8 mouse cellular contexts compared by ENCODE assay signal in genomic region chr4:3230908-3231684, GRCm38 (mm10). TPM values are rescaled to one million over a fixed set of nuclear protein-coding genes. Genes with fewer than 3 reads are reported as not detected.
DNase-seq lines count a peak whose midpoint lies in the region; ATAC-seq and TF ChIP-seq lines count a peak whose summit lies in the region.

No protein-coding gene starts in this region.

- DNase-seq in ZHBTc4 (ENCODE audit: low read depth, low spot score): peak; percentile 45
- peak; percentile 61 for DNase-seq in lung, postnatal 14 days
- DNase-seq in cerebellum, adult 2 months: no peak
- no peak for DNase-seq in frontal cortex, adult 2 months (ENCODE audit: extremely low spot score in 1 of 2, low spot score in 1 of 2)

- no peak for ATAC-seq in embryonic facial prominence, embryonic 15.5 days (ENCODE audit: insufficient number of reproducible peaks, low FRiP score, low TSS enrichment, low read depth)
- 0 out of 2 replicates have a peak, but pooled peaks have one; percentile 1 for ATAC-seq in heart, embryonic 15.5 days (replicated peaks; ENCODE audit: insufficient number of reproducible peaks, insufficient read depth, low FRiP score, low read depth)
- peak; percentile 78 for ATAC-seq in kidney, embryonic 16.5 days (ENCODE audit: low FRiP score, low TSS enrichment)
- peak; percentile 53 for ATAC-seq in stomach, embryonic 15.5 days (ENCODE audit: insufficient read depth, low FRiP score, low read depth)

- peaks cover 15% of the 10 kb centered on the region for H3K9me3 ChIP-seq in embryonic facial prominence, embryonic 15.5 days (replicated peaks)
- H3K9me3 ChIP-seq in heart, embryonic 15.5 days (replicated peaks): no peaks in the 10 kb centered on the region
- H3K9me3 ChIP-seq in kidney, embryonic 16.5 days (ENCODE audit: low read length): peaks cover 24% of the 10 kb centered on the region
- no peaks in the 10 kb centered on the region for H3K9me3 ChIP-seq in stomach, embryonic 15.5 days

- no peak overlapping the region for H3K27ac ChIP-seq in embryonic facial prominence, embryonic 15.5 days (replicated peaks)
- no peak overlapping the region for H3K27ac ChIP-seq in heart, embryonic 15.5 days
- H3K27ac ChIP-seq in kidney, embryonic 16.5 days (ENCODE audit: low read length): peak overlapping the region; percentile 39; the same call in 1 of the 2 replicates
- H3K27ac ChIP-seq in stomach, embryonic 15.5 days: no peak overlapping the region
- no peak overlapping the region for H3K27ac ChIP-seq in cerebellum, adult 2 months (ENCODE audit: insufficient read depth, low read length)

- H3K36me3 ChIP-seq in embryonic facial prominence, embryonic 15.5 days: no peaks in the 10 kb centered on the region
- H3K36me3 ChIP-seq in heart, embryonic 15.5 days: no peaks in the 10 kb centered on the region
- H3K36me3 ChIP-seq in kidney, embryonic 16.5 days (ENCODE audit: insufficient read depth, low read length): no peaks in the 10 kb centered on the region
- H3K36me3 ChIP-seq in stomach, embryonic 15.5 days: no peaks in the 10 kb centered on the region

- WGBS in embryonic facial prominence, embryonic 15.5 days: 5% methylated on average over 36 of the region's 48 CpGs
- 5% methylated on average over 30 of the region's 48 CpGs for WGBS in heart, embryonic 15.5 days
- WGBS in kidney, embryonic 16.5 days: 7% methylated on average over 31 of the region's 48 CpGs
- WGBS in stomach, embryonic 15.5 days: 5% methylated on average over 33 of the region's 48 CpGs
- 6% methylated on average over 45 of the region's 48 CpGs for WGBS in cerebellum, adult 2 months

- TF ChIP-seq POLR2A in cerebellum, adult 2 months (IDR thresholded peaks at IDR 0.05; ENCODE audit: borderline replicate concordance, insufficient read depth, low read length): no peak

- no peaks in the 10 kb centered on the region for H3K27me3 ChIP-seq in embryonic facial prominence, embryonic 15.5 days
- H3K27me3 ChIP-seq in heart, embryonic 15.5 days: no peaks in the 10 kb centered on the region
- H3K27me3 ChIP-seq in kidney, embryonic 16.5 days (ENCODE audit: insufficient read depth, low read length): no peaks in the 10 kb centered on the region
- no peaks in the 10 kb centered on the region for H3K27me3 ChIP-seq in stomach, embryonic 15.5 days (replicated peaks)
- H3K27me3 ChIP-seq in cerebellum, adult 2 months (ENCODE audit: control insufficient read depth, insufficient read depth, low read length): no peaks in the 10 kb centered on the region

- H3K4me2 ChIP-seq in embryonic facial prominence, embryonic 15.5 days (replicated peaks): peak overlapping the region; percentile 55
- H3K4me2 ChIP-seq in heart, embryonic 15.5 days: peak overlapping the region; percentile 71
- peak overlapping the region; percentile 65 for H3K4me2 ChIP-seq in kidney, embryonic 16.5 days (replicated peaks; ENCODE audit: low read depth, low read length)
- peak overlapping the region; percentile 68 for H3K4me2 ChIP-seq in stomach, embryonic 15.5 days

- TF ChIP-seq CTCF in cerebellum, adult 2 months (IDR thresholded peaks at IDR 0.05; ENCODE audit: borderline replicate concordance, insufficient read depth, low read depth, low read length): no peak

- H3K4me3 ChIP-seq in embryonic facial prominence, embryonic 15.5 days (replicated peaks): peak overlapping the region; percentile 31
- H3K4me3 ChIP-seq in heart, embryonic 15.5 days: peak overlapping the region; percentile 47
- H3K4me3 ChIP-seq in kidney, embryonic 16.5 days (ENCODE audit: low read length): peak overlapping the region; percentile 45
- H3K4me3 ChIP-seq in stomach, embryonic 15.5 days (replicated peaks): peak overlapping the region; percentile 41
- H3K4me3 ChIP-seq in cerebellum, adult 2 months (replicated peaks; ENCODE audit: insufficient read depth, low read depth, low read length): no peak overlapping the region

- H3K4me1 ChIP-seq in embryonic facial prominence, embryonic 15.5 days: no peaks in the 10 kb centered on the region
- H3K4me1 ChIP-seq in heart, embryonic 15.5 days (replicated peaks): no peaks in the 10 kb centered on the region
- H3K4me1 ChIP-seq in kidney, embryonic 16.5 days (ENCODE audit: insufficient read depth, low read length): no peaks in the 10 kb centered on the region
- no peaks in the 10 kb centered on the region for H3K4me1 ChIP-seq in stomach, embryonic 15.5 days
- H3K4me1 ChIP-seq in cerebellum, adult 2 months (ENCODE audit: control insufficient read depth, insufficient read depth, low read length): no peaks in the 10 kb centered on the region

- no peak overlapping the region for H3K9ac ChIP-seq in embryonic facial prominence, embryonic 15.5 days
- H3K9ac ChIP-seq in heart, embryonic 15.5 days: no peak overlapping the region
- H3K9ac ChIP-seq in kidney, embryonic 16.5 days (replicated peaks; ENCODE audit: low read length): peak overlapping the region; percentile 54; the same call in 1 of the 2 replicates
- H3K9ac ChIP-seq in stomach, embryonic 15.5 days: no peak overlapping the region

RNA-seq across cellular contexts. Expression of gene Vmn1r3, which starts 45.9 kb away (rescaled TPM):
- not detected in 2 replicates for polyA plus RNA-seq in embryonic facial prominence, embryonic 15.5 days (2015; fragmentation: Nextera tagmentation; extraction: Ambion mirVana)
- not detected in 2 replicates for polyA plus RNA-seq in heart, embryonic 15.5 days (2015; fragmentation: Nextera tagmentation; extraction: Ambion mirVana)
- not detected in 2 replicates for polyA plus RNA-seq in kidney, embryonic 16.5 days (2015; fragmentation: Nextera tagmentation; extraction: Ambion mirVana)
- not detected in 2 replicates for polyA plus RNA-seq in stomach, embryonic 15.5 days (2015; fragmentation: Nextera tagmentation; extraction: Ambion mirVana)
- polyA plus RNA-seq in cerebellum, adult 2 months (2012; rRNA removed): not detected in 2 replicates
- not detected in 2 replicates for polyA plus RNA-seq in frontal cortex, adult 2 months (2012; rRNA removed)

Comparison
In these comparisons a context has a peak if more than half of its experiments do, and no peak if none do; other contexts are left out.
1. DNase-seq: peak in ZHBTc4 (single experiment) and lung, postnatal 14 days (single experiment); none in cerebellum, adult 2 months (0 of 2) and frontal cortex, adult 2 months (0 of 2).
2. Peak in every context shown above with its lines, with median percentiles within 50 percentile points of each other: H3K4me2 ChIP-seq.